Mouse (Mus musculus): ENCODE results near the gene Filip1.

DNA sequence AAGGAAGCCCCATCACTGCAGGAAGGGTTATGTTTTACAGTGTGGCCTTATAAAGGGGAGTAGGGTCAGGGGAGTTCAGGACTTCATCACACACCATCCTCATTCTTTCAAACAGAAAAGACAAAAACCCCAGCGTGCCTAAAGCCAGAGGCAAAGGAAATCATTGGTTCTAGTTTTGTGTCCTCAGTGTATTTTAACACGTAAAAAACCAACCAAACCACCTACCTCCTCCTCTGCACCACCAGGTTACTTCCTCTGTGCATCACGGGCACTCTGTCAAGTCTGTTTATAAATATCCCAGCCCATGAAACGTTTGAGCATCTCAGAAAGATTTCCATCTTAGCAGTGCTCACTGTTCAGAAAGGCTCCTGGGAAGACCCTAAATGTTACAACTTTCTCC lies 98.4 kb downstream of the Filip1 start:
- TF ChIP-seq CTCF (IDR thresholded peaks at IDR 0.05; ENCODE audit: extremely low read depth, insufficient read length, insufficient replicate concordance, low read depth, low read length) (no peak), POLR2A (IDR thresholded peaks at IDR 0.05; ENCODE audit: low read depth, low read length) (no peak)
